12 mouse cellular contexts compared by ENCODE assay signal in the genomic region with DNA sequence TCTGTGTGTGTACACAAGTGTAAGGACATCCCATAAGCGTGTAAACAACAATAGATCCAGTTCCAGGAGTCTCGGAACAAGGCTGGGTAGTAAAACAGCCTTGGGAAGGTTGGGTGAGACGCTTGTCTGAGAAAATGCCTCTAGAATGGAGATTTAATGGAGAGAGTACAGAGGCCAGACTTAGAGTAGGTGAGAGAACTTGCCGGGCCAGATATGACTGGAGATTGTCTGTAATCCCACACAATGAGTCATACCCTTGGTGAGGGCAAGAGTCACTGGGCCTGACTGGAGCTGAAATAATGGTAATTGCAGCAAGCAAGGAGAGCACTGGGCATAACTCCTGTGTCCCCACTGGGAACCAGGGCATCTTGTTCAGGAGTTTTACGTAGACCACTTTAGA. TPM values are rescaled to one million over a fixed set of nuclear protein-coding genes. Genes with fewer than 3 reads are reported as not detected.
DNase-seq lines count a peak whose midpoint lies in the region; ATAC-seq and TF ChIP-seq lines count a peak whose summit lies in the region.
"Had no signal": no experiment of that assay in that cellular context is flagged by ENCODE, and none has a peak within 500 bp of the region (broad histone marks: within the 10 kb centered on the region; RNA-seq: fewer than 3 reads in every experiment).

No protein-coding gene starts in this region.

- peak overlapping the region; percentile 87; the same call in 1 of the 2 replicates for H3K4me2 ChIP-seq in hindbrain, embryonic 12.5 days (replicated peaks)
- H3K4me2 ChIP-seq in hindbrain, embryonic 11.5 days (replicated peaks; ENCODE audit: low read depth, low read length), result no peak overlapping the region
- H3K4me2 ChIP-seq in embryonic facial prominence, embryonic 13.5 days, result peak overlapping the region; percentile 81; the same call in 1 of the 2 replicates
- peak overlapping the region; percentile 86 for H3K4me2 ChIP-seq in liver, postnatal 0 days (ENCODE audit: low read depth, low read length)

- TF ChIP-seq EP300 in liver, postnatal 0 days (IDR thresholded peaks at IDR 0.05; ENCODE audit: low read depth), result no peak

- 85% methylated on average over 5 of the region's 5 CpGs for WGBS in hindbrain, embryonic 12.5 days
- 89% methylated on average over 5 of the region's 5 CpGs for WGBS in hindbrain, embryonic 11.5 days
- WGBS in embryonic facial prominence, embryonic 13.5 days, result 81% methylated on average over 5 of the region's 5 CpGs
- 75% methylated on average over 5 of the region's 5 CpGs for WGBS in liver, postnatal 0 days (ENCODE audit: insufficient replicate concordance)

- H3K4me1 ChIP-seq in hindbrain, embryonic 12.5 days, result peaks cover 16% of the 10 kb centered on the region
- no peaks in the 10 kb centered on the region for H3K4me1 ChIP-seq in hindbrain, embryonic 11.5 days (replicated peaks; ENCODE audit: control insufficient read depth, insufficient read depth, low read length)
- peaks cover 17% of the 10 kb centered on the region for H3K4me1 ChIP-seq in embryonic facial prominence, embryonic 13.5 days
- H3K4me1 ChIP-seq in liver, postnatal 0 days (ENCODE audit: insufficient read depth), result peaks cover 22% of the 10 kb centered on the region

- no peak overlapping the region for H3K27ac ChIP-seq in hindbrain, embryonic 12.5 days
- H3K27ac ChIP-seq in hindbrain, embryonic 11.5 days (ENCODE audit: low read depth, low read length), result no peak overlapping the region
- H3K27ac ChIP-seq in embryonic facial prominence, embryonic 13.5 days, result no peak overlapping the region
- H3K27ac ChIP-seq in liver, postnatal 0 days (ENCODE audit: low read depth), result no peak overlapping the region
- H3K27ac ChIP-seq: limb, embryonic 12.5 days had no signal

- TF ChIP-seq CTCF in liver, postnatal 0 days (IDR thresholded peaks at IDR 0.05; ENCODE audit: low read depth), result no peak

- H3K27me3 ChIP-seq in hindbrain, embryonic 12.5 days, result 0 out of 2 replicates have a peak, but pooled peaks cover 5% of the 10 kb centered on the region
- H3K27me3 ChIP-seq in hindbrain, embryonic 11.5 days (ENCODE audit: control insufficient read depth, insufficient read depth, low read length), result peaks cover 2% of the 10 kb centered on the region; the same call in 1 of the 2 replicates
- H3K27me3 ChIP-seq in embryonic facial prominence, embryonic 13.5 days, result no peaks in the 10 kb centered on the region
- no peaks in the 10 kb centered on the region for H3K27me3 ChIP-seq in liver, postnatal 0 days (ENCODE audit: insufficient read depth, low read length)
- H3K27me3 ChIP-seq: limb, embryonic 12.5 days had no signal

- H3K9ac ChIP-seq in hindbrain, embryonic 12.5 days, result no peak overlapping the region
- no peak overlapping the region for H3K9ac ChIP-seq in hindbrain, embryonic 11.5 days (ENCODE audit: low read depth, low read length)
- no peak overlapping the region for H3K9ac ChIP-seq in embryonic facial prominence, embryonic 13.5 days
- no peak overlapping the region for H3K9ac ChIP-seq in liver, postnatal 0 days (replicated peaks)
- H3K9ac ChIP-seq: limb, embryonic 12.5 days had no signal

- H3K36me3 ChIP-seq in hindbrain, embryonic 12.5 days, result no peaks in the 10 kb centered on the region
- no peaks in the 10 kb centered on the region for H3K36me3 ChIP-seq in hindbrain, embryonic 11.5 days (ENCODE audit: control insufficient read depth, insufficient read depth, low read length)
- H3K36me3 ChIP-seq in embryonic facial prominence, embryonic 13.5 days, result no peaks in the 10 kb centered on the region
- peaks cover 4% of the 10 kb centered on the region for H3K36me3 ChIP-seq in liver, postnatal 0 days (replicated peaks; ENCODE audit: insufficient read depth, low read length)
- H3K36me3 ChIP-seq: limb, embryonic 12.5 days had no signal

- DNase-seq in hindbrain, embryonic 11.5 days (ENCODE audit: low spot score), result no peak
- DNase-seq in 416B (ENCODE audit: low read depth), result peak; percentile 13
- no peak for DNase-seq in liver, postnatal 0 days
- DNase-seq in cerebellum, adult 11 months, result no peak
- DNase-seq in cerebellum, adult 9-11 months, result no peak
- DNase-seq: cerebellum, adult 18-20 months; heart, postnatal 4 days had no signal

- ATAC-seq in hindbrain, embryonic 12.5 days (ENCODE audit: low FRiP score), result no peak
- no peak for ATAC-seq in hindbrain, embryonic 11.5 days (ENCODE audit: low FRiP score)
- no peak for ATAC-seq in embryonic facial prominence, embryonic 13.5 days (ENCODE audit: insufficient number of reproducible peaks, insufficient read depth, low FRiP score, low TSS enrichment, low read depth)
- ATAC-seq in liver, postnatal 0 days, result no peak
- no peak for ATAC-seq in activated CD4-positive, CD25-positive, alpha-beta regulatory T cell, adult 4 months

- no peak overlapping the region for H3K4me3 ChIP-seq in hindbrain, embryonic 12.5 days
- H3K4me3 ChIP-seq in hindbrain, embryonic 11.5 days (ENCODE audit: low read depth, low read length), result no peak overlapping the region
- H3K4me3 ChIP-seq in embryonic facial prominence, embryonic 13.5 days, result no peak overlapping the region
- peak overlapping the region; percentile 77; the same call in 1 of the 2 replicates for H3K4me3 ChIP-seq in liver, postnatal 0 days (ENCODE audit: low read depth, low read length)
- H3K4me3 ChIP-seq: limb, embryonic 12.5 days had no signal

- H3K9me3 ChIP-seq in hindbrain, embryonic 12.5 days (replicated peaks), result no peaks in the 10 kb centered on the region
- H3K9me3 ChIP-seq in hindbrain, embryonic 11.5 days (ENCODE audit: control insufficient read depth, low read length), result no peaks in the 10 kb centered on the region
- H3K9me3 ChIP-seq in embryonic facial prominence, embryonic 13.5 days, result no peaks in the 10 kb centered on the region
- no peaks in the 10 kb centered on the region for H3K9me3 ChIP-seq in liver, postnatal 0 days (ENCODE audit: low read length)
- H3K9me3 ChIP-seq: G1E; limb, embryonic 12.5 days had no signal

RNA-seq across cellular contexts. Expression of a gene that starts 2.2 kb away (rescaled TPM):
- 18.1 and 18.7 TPM in 2 replicates for polyA plus RNA-seq in hindbrain, embryonic 12.5 days (2016; fragmentation: Nextera tagmentation; extraction: Ambion mirVana)
- 10.4 and 13.8 TPM in 2 replicates for polyA plus RNA-seq in hindbrain, embryonic 11.5 days (2014; fragmentation: Nextera tagmentation; extraction: Ambion mirVana)
- 9.4 and 13.0 TPM in 2 replicates for polyA plus RNA-seq in embryonic facial prominence, embryonic 13.5 days (2015; fragmentation: Nextera tagmentation; extraction: Ambion mirVana)
- polyA plus RNA-seq in liver, postnatal 0 days (2015; fragmentation: Nextera tagmentation; extraction: Ambion mirVana), result 9.3 and 12.2 TPM in 2 replicates
- 10 to 100 TPM in 1 of 2 experiments, 1 to 10 TPM in 1; 9.2 to 10.6 TPM for polyA plus RNA-seq in activated CD4-positive, CD25-positive, alpha-beta regulatory T cell, adult 4 months (2017; shearing (Covaris generic))

RNA-seq across cellular contexts. Expression of a gene that starts 37.1 kb away (rescaled TPM):
- not detected in 2 replicates for polyA plus RNA-seq in hindbrain, embryonic 12.5 days (2016; fragmentation: Nextera tagmentation; extraction: Ambion mirVana)
- not detected in 2 replicates for polyA plus RNA-seq in hindbrain, embryonic 11.5 days (2014; fragmentation: Nextera tagmentation; extraction: Ambion mirVana)
- polyA plus RNA-seq in embryonic facial prominence, embryonic 13.5 days (2015; fragmentation: Nextera tagmentation; extraction: Ambion mirVana), result not detected in 2 replicates
- polyA plus RNA-seq in liver, postnatal 0 days (2015; fragmentation: Nextera tagmentation; extraction: Ambion mirVana), result not detected in 2 replicates
- not detected for polyA plus RNA-seq in activated CD4-positive, CD25-positive, alpha-beta regulatory T cell, adult 4 months (2017; shearing (Covaris generic))
- polyA plus RNA-seq: G1E; limb, embryonic 12.5 days had no signal
